Mouse (Mus musculus) Patski (cell line): ENCODE results near the gene Cyp26b1. TPM values are rescaled to one million over a fixed set of nuclear protein-coding genes. Genes with fewer than 3 reads are reported as not detected.
A peak's percentile ranks its signal among the peaks of the same experiment; 100 is the strongest.

Source experiments
- ATAC-seq: fragments of 100-300 bp; one replicate; pipeline ENCODE4 v1.8.0; 2021
- CTCF ChIA-PET: fragments of 350-600 bp; sonication (Branson Sonifier 250); formaldehyde crosslinking; loops from one replicate; lab custom pipeline; 2022; ENCODE audit warnings: inconsistent platforms; lab: Charles Lee
- POLR2A ChIA-PET: fragments of 350-600 bp; sonication (Branson Sonifier 250); formaldehyde crosslinking; loops from one replicate; lab custom pipeline; 2022; ENCODE audit warnings: antibody characterized with exemption, inconsistent platforms; lab: Charles Lee
- DNase-seq: peaks from one replicate; pipeline ENCODE4 v3.0.0-alpha.2; 2011; ENCODE audit warnings: low read depth, low spot score
- H3K27me3 ChIP-seq: fragments of 371-371 bp; one replicate; pipeline ENCODE4 v1.5.1; 2021
- CTCF ChIP-seq: fragments of 100-300 bp; IDR thresholded peaks from one replicate; pipeline ENCODE4 v1.5.1; 2021
- in situ Hi-C: fragments of 300-500 bp; cut with MboI; formaldehyde crosslinking; loops from 3 replicates; pipeline ENCODE4 v1.11.1; 2018; ENCODE audit warnings: low pct_unique_long_range_greater_than_20kb, mixed read lengths
- polyA plus RNA-seq: library from polyadenylated mRNA; unstranded; gene quantifications from one replicate; pipeline ENCODE4 v1.2.3, GENCODE M21; 2021

Cyp26b1 gene
- polyA plus RNA-seq, 1 experiment from 2014 or later: 2.5 TPM

DNA sequence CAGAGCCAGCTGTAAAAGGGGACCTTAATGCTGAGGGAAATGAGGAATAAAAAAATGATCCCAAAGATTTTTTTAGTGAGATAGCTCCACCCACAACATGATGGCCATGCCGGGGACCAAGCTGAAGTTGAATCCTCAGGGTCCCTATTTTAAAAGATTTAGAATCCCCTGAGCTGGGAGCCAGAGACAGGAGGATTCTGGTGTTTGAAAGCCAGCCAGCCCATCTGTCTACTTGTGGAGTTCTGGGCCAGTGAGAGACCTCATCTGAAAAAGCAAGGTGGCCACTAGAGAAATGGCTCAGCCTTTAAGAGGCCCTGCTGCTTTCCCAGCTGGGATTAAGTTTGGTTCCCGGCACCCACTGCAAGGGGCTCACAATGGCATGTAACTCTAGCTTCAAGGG, 26.9 kb downstream of the Cyp26b1 start:
- ChIA-PET CTCF (no interaction called here), POLR2A (no interaction called here)
- TF ChIP-seq CTCF: no peak
- DNase-seq (no peak), ATAC-seq (no peak)
- no peaks in the 10 kb centered on the region for H3K27me3 ChIP-seq
- in situ Hi-C loops: no loop called here

DNA sequence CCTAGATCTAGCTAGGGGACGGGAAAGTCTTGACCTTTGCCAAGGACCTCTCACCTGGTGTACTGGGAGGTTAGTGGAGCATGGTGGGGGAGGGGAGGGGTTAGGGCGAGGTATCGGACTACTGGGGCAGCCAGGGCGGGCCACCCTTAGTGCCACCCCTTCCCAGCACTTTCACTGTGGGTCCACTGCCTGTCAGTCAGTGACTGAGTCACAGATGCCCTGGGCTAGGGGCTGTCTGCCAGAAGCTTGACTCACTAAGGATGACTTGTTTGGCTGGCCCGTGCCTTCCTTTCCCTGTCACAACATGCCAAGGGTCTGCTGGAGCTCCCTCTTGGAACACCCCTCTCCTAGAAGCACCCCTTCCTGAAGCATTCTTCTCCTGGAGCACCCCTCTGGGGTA, 28.5 kb downstream of the Cyp26b1 start:
- no peaks in the 10 kb centered on the region for H3K27me3 ChIP-seq
- POLR2A ChIA-PET: no interaction called here
- DNase-seq: peak; percentile 68
- ATAC-seq: peak; percentile 52
- CTCF ChIA-PET: no interaction called here
- no peak for TF ChIP-seq CTCF
- in situ Hi-C loops: no loop called here

- H3K27me3 ChIP-seq: no peaks in the 10 kb centered on the region
- in situ Hi-C loops: no loop called here
- ChIA-PET CTCF (interaction anchor here (1.9 kb wide), 1 partner anchor 16 kb away, joined by 5 read pairs; no protein-coding TSS in a partner anchor), POLR2A (no interaction called here)
- ATAC-seq (no peak), DNase-seq (no peak)
- no peak for TF ChIP-seq CTCF
These were observed 30.8 kb downstream of the Cyp26b1 start for GRCm38 (mm10) chr6:84562948-84563347.

GRCm38 (mm10) chr6:84561171-84561570, 32.5 kb downstream of the Cyp26b1 start:
- no peak for ATAC-seq
- CTCF ChIA-PET: interaction anchor here (1.5 to 1.8 kb wide), 2 partner anchors 15 to 18 kb away, joined by 3 read pairs; no protein-coding TSS in a partner anchor
- peak; percentile 17 for DNase-seq
- POLR2A ChIA-PET: no interaction called here
- in situ Hi-C loops: no loop called here
- H3K27me3 ChIP-seq: peaks cover 2% of the 10 kb centered on the region
- no peak for TF ChIP-seq CTCF

DNA sequence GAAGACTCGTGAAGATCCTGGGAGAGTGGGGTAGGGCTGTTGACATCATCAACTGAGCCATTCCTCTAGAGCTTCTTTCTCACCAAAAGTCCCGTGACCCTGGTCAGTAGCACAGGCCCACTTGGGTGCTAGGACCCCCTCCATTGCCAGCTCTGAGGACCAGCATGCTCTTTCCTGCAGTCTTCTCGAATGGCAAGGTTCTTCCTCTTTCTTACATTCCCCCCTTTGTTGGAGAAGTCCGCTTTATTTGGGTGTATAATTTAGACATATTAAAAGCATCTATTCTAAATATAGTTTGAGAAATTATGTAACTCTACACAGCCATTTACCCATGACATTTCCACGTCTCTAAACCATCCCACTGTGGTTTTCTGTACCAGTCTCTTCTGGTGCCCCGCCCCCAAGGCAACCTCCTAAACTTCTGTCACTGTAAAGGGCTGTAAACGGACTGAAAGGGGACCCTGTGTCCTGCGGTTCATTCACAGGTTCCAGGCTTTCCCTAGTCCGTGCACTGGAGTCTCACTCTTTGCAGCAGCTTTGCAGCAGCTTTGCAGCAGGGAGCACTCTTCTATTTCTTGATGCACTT, 43.8 kb downstream of the Cyp26b1 start:
- TF ChIP-seq CTCF: no peak
- no peak for DNase-seq
- POLR2A ChIA-PET: no interaction called here
- in situ Hi-C loops: no loop called here
- H3K27me3 ChIP-seq: no peaks in the 10 kb centered on the region
- CTCF ChIA-PET: no interaction called here
- no peak for ATAC-seq

GRCm38 (mm10) chr6:84545428-84545827, 48.3 kb downstream of the Cyp26b1 start:
- POLR2A ChIA-PET: no interaction called here

GRCm38 (mm10) chr6:84544359-84544758, 49.3 kb downstream of the Cyp26b1 start:
- POLR2A ChIA-PET: no interaction called here
- H3K27me3 ChIP-seq: no peaks in the 10 kb centered on the region
- in situ Hi-C loops: no loop called here
- CTCF ChIA-PET: no interaction called here
- no peak for DNase-seq
- ATAC-seq: no peak
- TF ChIP-seq CTCF: no peak

More at GRCm38 (mm10) chr6:84545428-84545827, 48.3 kb downstream of the Cyp26b1 start:
- no peaks in the 10 kb centered on the region for H3K27me3 ChIP-seq
- in situ Hi-C loops: no loop called here
- TF ChIP-seq CTCF: no peak
- CTCF ChIA-PET: no interaction called here
- DNase-seq (no peak), ATAC-seq (no peak)

- in situ Hi-C loops: no loop called here
- ATAC-seq (no peak), DNase-seq (no peak)
- CTCF ChIA-PET: no interaction called here
- no peaks in the 10 kb centered on the region for H3K27me3 ChIP-seq
- no peak for TF ChIP-seq CTCF
- POLR2A ChIA-PET: no interaction called here
These were observed 50.2 kb downstream of the Cyp26b1 start for GRCm38 (mm10) chr6:84543516-84543915.

- DNase-seq (no peak), ATAC-seq (no peak)
- no peaks in the 10 kb centered on the region for H3K27me3 ChIP-seq
- ChIA-PET CTCF (no interaction called here), POLR2A (no interaction called here)
- in situ Hi-C loops: no loop called here
- TF ChIP-seq CTCF: no peak
These were observed 53.8 kb downstream of the Cyp26b1 start for GRCm38 (mm10) chr6:84539924-84540323.

DNA sequence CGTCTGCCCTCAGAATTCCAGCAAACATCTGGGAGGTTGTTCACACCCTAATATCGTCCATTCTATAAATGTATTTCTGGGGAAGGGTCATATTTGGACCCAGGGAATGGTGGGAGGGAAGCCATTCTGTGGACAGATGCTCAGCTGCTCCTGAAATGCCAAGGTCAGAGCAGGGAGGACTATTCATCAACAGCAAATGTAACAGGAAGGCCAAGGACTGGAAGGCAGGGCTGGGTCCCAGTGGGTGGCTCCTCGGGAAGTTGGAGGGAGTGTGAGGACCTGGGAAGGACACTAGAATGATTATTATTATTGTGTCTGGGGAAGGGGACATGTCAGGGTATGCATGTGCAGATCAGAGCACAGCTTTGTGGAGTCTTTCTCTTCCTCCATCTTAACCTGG, 55.0 kb downstream of the Cyp26b1 start:
- H3K27me3 ChIP-seq: no peaks in the 10 kb centered on the region
- TF ChIP-seq CTCF: no peak
- ATAC-seq: no peak
- ChIA-PET POLR2A (no interaction called here), CTCF (no interaction called here)
- DNase-seq: no peak
- in situ Hi-C loops: no loop called here

DNA sequence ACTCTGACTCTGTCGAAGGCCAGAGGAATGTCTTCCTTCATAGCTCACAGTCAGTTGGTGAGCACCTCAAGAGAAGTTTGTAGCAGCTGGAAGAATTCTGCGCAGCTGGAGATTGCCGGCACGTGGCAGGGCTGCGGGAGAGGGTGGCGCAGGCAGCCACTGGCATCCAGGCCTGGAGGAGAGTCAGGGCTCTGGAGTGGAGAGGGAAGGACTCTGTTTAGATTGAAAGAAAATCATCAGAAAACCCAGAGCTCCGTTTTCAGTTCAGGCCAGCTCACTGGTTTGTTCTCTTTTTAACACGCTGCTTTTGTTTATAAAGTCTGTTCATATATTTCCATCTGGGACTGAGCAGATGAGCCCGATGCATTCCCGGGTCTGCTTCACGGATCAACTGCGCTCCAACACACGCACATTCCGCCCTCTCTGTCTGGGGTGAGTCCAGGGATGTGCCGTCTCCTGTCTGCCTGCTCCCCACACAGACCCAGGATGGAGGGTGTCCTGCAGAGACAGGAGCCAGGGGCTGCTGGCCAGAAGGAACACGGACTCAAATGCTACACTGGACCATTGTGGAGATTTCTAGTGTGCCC, 56.0 kb downstream of the Cyp26b1 start:
- no peaks in the 10 kb centered on the region for H3K27me3 ChIP-seq
- DNase-seq (no peak), ATAC-seq (no peak)
- ChIA-PET POLR2A (no interaction called here), CTCF (no interaction called here)
- in situ Hi-C loops: no loop called here
- no peak for TF ChIP-seq CTCF
